Mouse (Mus musculus) liver, postnatal 0 days (tissue): ENCODE results near the gene Pde4d.

Experiments
- CTCF ChIP-seq: sonication (generic); IDR thresholded peaks from 2 replicates; pipeline ENCODE4 v1.5.1; 2016; ENCODE audit warnings: antibody characterized with exemption, low read depth
- EP300 ChIP-seq: IDR thresholded peaks from 2 replicates; pipeline ENCODE4 v1.6.1; 2016; ENCODE audit warnings: antibody characterized with exemption, low read depth, mild to moderate bottlenecking

- TF ChIP-seq CTCF: no peak
- TF ChIP-seq EP300: no peak
Measured at GRCm38 (mm10) chr13:109790045-109790715, 1340.4 kb downstream of the Pde4d start.
